Mouse (Mus musculus) ES-CJ7 (cell line): ENCODE results near the gene Ceacam9.

ENCODE experiments used
- DNase-seq: peaks from one replicate; pipeline ENCODE4 v3.0.0; 2011; ENCODE audit warnings: low read depth, low spot score

Ceacam9 gene

GRCm38 (mm10) chr7:16739056-16739604 lies 17.4 kb downstream of the Ceacam9 start:
- no peak for DNase-seq

GRCm38 (mm10) chr7:16745373-16745772 lies 23.6 kb downstream of the Ceacam9 start:
- DNase-seq: no peak

GRCm38 (mm10) chr7:16746093-16746492 lies 24.4 kb downstream of the Ceacam9 start:
- peak; percentile 72 for DNase-seq

GRCm38 (mm10) chr7:16747656-16748055 lies 25.9 kb downstream of the Ceacam9 start:
- DNase-seq: no peak

GRCm38 (mm10) chr7:16752016-16752415 lies 30.3 kb downstream of the Ceacam9 start:
- DNase-seq: peak; percentile 49

GRCm38 (mm10) chr7:16755362-16756017 lies 33.8 kb downstream of the Ceacam9 start:
- no peak for DNase-seq

- peak; percentile 70 for DNase-seq
Observed at GRCm38 (mm10) chr7:16758872-16759574, 37.3 kb downstream of the Ceacam9 start.

- DNase-seq: peak; percentile 71
Observed at GRCm38 (mm10) chr7:16760292-16760691, 38.6 kb downstream of the Ceacam9 start.

GRCm38 (mm10) chr7:16761005-16761481 lies 39.3 kb downstream of the Ceacam9 start:
- no peak for DNase-seq

GRCm38 (mm10) chr7:16761630-16762029 lies 39.9 kb downstream of the Ceacam9 start:
- no peak for DNase-seq

- DNase-seq: no peak
Observed at GRCm38 (mm10) chr7:16763463-16764218, 41.9 kb downstream of the Ceacam9 start.

- DNase-seq: peak; percentile 53
Observed at GRCm38 (mm10) chr7:16766443-16766842, 44.7 kb downstream of the Ceacam9 start.
